Mouse (Mus musculus) urinary bladder, postnatal 10 days (tissue): ENCODE data around the gene Efcab11.
"Not testable (repeated sequence)": the region's sequence is repeated elsewhere in the genome, so short reads cannot be mapped to it uniquely, and the experiment has no call there.

ENCODE experiments used
- DNase-seq: peaks from one replicate; pipeline ENCODE4 v3.0.0; 2022; ENCODE audit warnings: low spot score

The Efcab11 gene

GRCm38 (mm10) chr12:99807891-99808290 is 76.3 kb downstream of the Efcab11 start:
- no peak for DNase-seq

- DNase-seq: not testable (repeated sequence)
These were observed 77.5 kb downstream of the Efcab11 start for GRCm38 (mm10) chr12:99806741-99807140.

- no peak for DNase-seq
These were observed 88.3 kb downstream of the Efcab11 start for GRCm38 (mm10) chr12:99795921-99796320.

GRCm38 (mm10) chr12:99794792-99795620 is 89.2 kb downstream of the Efcab11 start:
- no peak for DNase-seq

GRCm38 (mm10) chr12:99794158-99794515 is 90.1 kb downstream of the Efcab11 start:
- no peak for DNase-seq

- DNase-seq: no peak
These were observed 90.6 kb downstream of the Efcab11 start for GRCm38 (mm10) chr12:99793465-99794157.

- no peak for DNase-seq
These were observed 94.8 kb downstream of the Efcab11 start for GRCm38 (mm10) chr12:99789283-99789960.

- DNase-seq: no peak
These were observed 102.5 kb downstream of the Efcab11 start for GRCm38 (mm10) chr12:99781774-99782173.

- no peak for DNase-seq
These were observed 103.8 kb downstream of the Efcab11 start for GRCm38 (mm10) chr12:99780396-99780795.

GRCm38 (mm10) chr12:99779908-99780307 is 104.3 kb downstream of the Efcab11 start:
- DNase-seq: no peak

GRCm38 (mm10) chr12:99776497-99777139 is 107.6 kb downstream of the Efcab11 start:
- DNase-seq: no peak

GRCm38 (mm10) chr12:99774864-99775263 is 109.4 kb downstream of the Efcab11 start:
- no peak for DNase-seq

- no peak for DNase-seq
These were observed 110.5 kb downstream of the Efcab11 start for GRCm38 (mm10) chr12:99773636-99774193.

GRCm38 (mm10) chr12:99771018-99771417 is 113.2 kb downstream of the Efcab11 start:
- no peak for DNase-seq

GRCm38 (mm10) chr12:99769626-99770025 is 114.6 kb downstream of the Efcab11 start:
- DNase-seq: no peak

GRCm38 (mm10) chr12:99767691-99768090 is 116.5 kb downstream of the Efcab11 start:
- no peak for DNase-seq

- no peak for DNase-seq
These were observed 118.3 kb downstream of the Efcab11 start for GRCm38 (mm10) chr12:99765979-99766378.

GRCm38 (mm10) chr12:99764053-99764452 is 120.2 kb downstream of the Efcab11 start:
- no peak for DNase-seq

- no peak for DNase-seq
These were observed 126.3 kb downstream of the Efcab11 start for GRCm38 (mm10) chr12:99757754-99758526.

- DNase-seq: no peak
These were observed 127.1 kb downstream of the Efcab11 start for GRCm38 (mm10) chr12:99756914-99757687.
